Mouse (Mus musculus): ENCODE measurements around the gene Pcx.
"Not testable (repeated sequence)": the region's sequence is repeated elsewhere in the genome, so short reads cannot be mapped to it uniquely, and the experiment has no call there.

GRCm38 (mm10) chr19:4586783-4587182 is 76.5 kb downstream of the Pcx start:
- not testable (repeated sequence) for TF ChIP-seq CTCF (conservative IDR thresholded peaks at IDR 0.05; ENCODE audit: insufficient read depth, insufficient read length, low read depth, low read length); POLR2A (IDR thresholded peaks at IDR 0.05; ENCODE audit: low read depth, low read length)

All from kidney, adult 2 months (tissue).